Mouse (Mus musculus): ENCODE data around the gene Helz2.
A peak's percentile ranks its signal among the peaks of the same experiment; 100 is the strongest.

DNA sequence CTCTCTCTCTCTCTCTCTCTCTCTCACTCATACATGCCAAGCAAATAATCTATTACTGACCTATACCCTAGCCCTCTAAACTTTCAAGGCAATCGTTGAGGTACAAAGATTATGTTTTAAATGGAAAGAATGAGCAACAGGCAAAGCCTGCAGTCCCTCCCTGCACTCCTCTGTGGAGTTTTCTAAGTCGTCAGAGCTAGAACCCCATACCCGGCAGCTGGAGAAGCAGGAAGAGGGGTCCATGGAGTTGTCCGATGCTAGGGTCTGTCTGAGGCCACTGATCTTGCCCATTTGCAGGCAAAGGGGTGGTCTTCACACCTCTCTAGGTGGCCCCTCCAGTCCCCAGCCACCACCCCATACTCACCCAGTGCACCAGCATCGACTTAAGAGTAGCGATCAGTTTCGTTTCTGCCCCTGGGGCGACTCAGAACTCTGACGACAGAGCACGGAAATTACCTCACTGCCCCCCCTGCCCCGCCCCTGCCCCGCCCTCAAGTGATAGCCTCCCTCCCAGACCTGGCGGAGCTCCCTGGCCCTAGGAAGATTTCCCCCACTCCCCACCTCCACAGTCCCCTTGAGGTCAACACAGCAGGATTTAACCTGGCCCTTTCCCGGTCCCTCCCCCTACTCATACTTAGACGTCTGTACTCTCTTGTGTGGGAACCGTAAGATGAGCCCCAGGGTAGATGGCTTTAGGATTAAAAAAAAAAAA is at the start of gene Helz2:
- no peak for TF ChIP-seq CTCF (IDR thresholded peaks at IDR 0.05; ENCODE audit: control insufficient read depth, insufficient read depth, low read length)
- TF ChIP-seq POLR2A (IDR thresholded peaks at IDR 0.05; ENCODE audit: borderline replicate concordance, control insufficient read depth, low read depth, low read length) = 0 out of 2 replicates have a peak, but pooled peaks have one; percentile 41

Data from bone marrow, adult 2 months (tissue).